Mouse (Mus musculus) liver, adult 2 months (tissue): ENCODE results near the gene Ntsr1. TPM values are rescaled to one million over a fixed set of nuclear protein-coding genes. Genes with fewer than 3 reads are reported as not detected.
A peak's percentile ranks its signal among the peaks of the same experiment; 100 is the strongest.

Experiments used
- DNase-seq: peaks from one replicate; pipeline ENCODE4 v3.0.0-alpha.2; 2011; ENCODE audit warnings: low read depth, low spot score; ENCODE audit errors: extremely low read depth
- H3K27ac ChIP-seq: fragments of 200-500 bp; replicated peaks from 2 replicates; pipeline ENCODE4 v1.5.1; 2012; ENCODE audit warnings: low read depth, mild to moderate bottlenecking, control low read depth, inconsistent platforms, low read length; ENCODE audit not compliant: insufficient read depth
- H3K27me3 ChIP-seq: fragments of 200-500 bp; 2 replicates; pipeline ENCODE4 v1.6.1; 2012; ENCODE audit warnings: mild to moderate bottlenecking, moderate library complexity, low read length, inconsistent platforms; ENCODE audit not compliant: control insufficient read depth, insufficient read depth
- H3K36me3 ChIP-seq: fragments of 200-500 bp; 2 replicates; pipeline ENCODE4 v1.6.1; 2012; ENCODE audit warnings: low read length, inconsistent platforms; ENCODE audit not compliant: control insufficient read depth, insufficient read depth
- H3K4me1 ChIP-seq: fragments of 200-500 bp; 2 replicates; pipeline ENCODE4 v1.6.1; 2011; ENCODE audit warnings: low read length; ENCODE audit not compliant: control insufficient read depth, insufficient read depth
- H3K4me3 ChIP-seq: fragments of 200-500 bp; 2 replicates; pipeline ENCODE4 v1.5.1; 2011; ENCODE audit warnings: low read depth, mild to moderate bottlenecking, control low read depth, low read length, moderate library complexity; ENCODE audit not compliant: insufficient read depth
- H3K79me2 ChIP-seq: fragments of 200-500 bp; 2 replicates; pipeline ENCODE4 v1.6.1; 2012; ENCODE audit warnings: inconsistent platforms, mild to moderate bottlenecking, low read length, moderate library complexity; ENCODE audit not compliant: control insufficient read depth, insufficient read depth
- H3K9ac ChIP-seq: fragments of 200-500 bp; 2 replicates; pipeline ENCODE4 v1.6.1; 2012; ENCODE audit warnings: low read depth, mild to moderate bottlenecking, control low read depth, inconsistent platforms, low read length
- CTCF ChIP-seq: fragments of 200-500 bp; IDR thresholded peaks from 2 replicates; pipeline ENCODE4 v1.5.1; 2011; ENCODE audit warnings: low read depth, low read length, control low read depth
- POLR2A ChIP-seq: fragments of 200-500 bp; IDR thresholded peaks from 2 replicates; pipeline ENCODE4 v1.6.1; 2011; ENCODE audit warnings: low read length, control low read depth; ENCODE audit not compliant: insufficient read depth; ENCODE audit errors: extremely low read depth
- WGBS: fragments of 180-500 bp; shearing (Covaris S2); methylation state at CpG from one replicate; pipeline ENCODE4 v1.1.7; 2018; 5-methylcytosine and 5-hydroxymethylcytosine counted together
- polyA plus RNA-seq: library from polyadenylated mRNA; depleted of rRNA; stranded (reverse); fragments of >200 nt; gene quantifications from 2 replicates; pipeline ENCODE4 v1.2.3, GENCODE M21; 2012
- total RNA-seq: library from RNA; depleted of rRNA; stranded (reverse); fragments of >200 nt; gene quantifications from 2 replicates; pipeline ENCODE4 v1.2.3, GENCODE M21; 2014

Gene Ntsr1
- total and polyA plus RNA-seq, 2 experiments = not detected

GRCm38 (mm10) chr2:180569028-180569643 lies 69.4 kb downstream of the Ntsr1 start:
- Histone ChIP-seq H3K4me1 (no peaks in the 10 kb centered on the region), H3K27me3 (no peaks in the 10 kb centered on the region), H3K9ac (no peak overlapping the region), H3K4me3 (no peak overlapping the region), H3K36me3 (no peaks in the 10 kb centered on the region), H3K27ac (no peak overlapping the region), H3K79me2 (no peaks in the 10 kb centered on the region)
- DNase-seq = peak; percentile 52
- WGBS = 12% methylated on average over 3 of the region's 3 CpGs
- TF ChIP-seq CTCF (no peak), POLR2A (no peak)

GRCm38 (mm10) chr2:180576482-180576881 lies 76.7 kb downstream of the Ntsr1 start:
- Histone ChIP-seq H3K27me3 (no peaks in the 10 kb centered on the region), H3K9ac (no peak overlapping the region), H3K36me3 (no peaks in the 10 kb centered on the region), H3K27ac (no peak overlapping the region), H3K4me1 (peaks cover 3% of the 10 kb centered on the region; the same call in 1 of the 2 replicates), H3K4me3 (no peak overlapping the region), H3K79me2 (no peaks in the 10 kb centered on the region)
- peak; percentile 85 for DNase-seq
- no peak for TF ChIP-seq CTCF
- TF ChIP-seq POLR2A = no peak
- 12% methylated on average over 4 of the region's 4 CpGs for WGBS

- Histone ChIP-seq H3K4me1 (peaks cover 11% of the 10 kb centered on the region), H3K4me3 (no peak overlapping the region), H3K36me3 (no peaks in the 10 kb centered on the region), H3K9ac (no peak overlapping the region), H3K27ac (no peak overlapping the region), H3K79me2 (peaks cover 4% of the 10 kb centered on the region; the same call in 1 of the 2 replicates), H3K27me3 (no peaks in the 10 kb centered on the region)
- TF ChIP-seq POLR2A = no peak
- TF ChIP-seq CTCF = peak; percentile 97
- WGBS = 5% methylated on average over 3 of the region's 3 CpGs
- DNase-seq = peak; percentile 54
These were observed 78.9 kb downstream of the Ntsr1 start for GRCm38 (mm10) chr2:180578686-180579085.

- no peak for DNase-seq
- Histone ChIP-seq H3K27me3 (no peaks in the 10 kb centered on the region), H3K9ac (no peak within 1 kb of the TSS), H3K27ac (no peak within 1 kb of the TSS), H3K36me3 (no peaks in the 10 kb centered on the region), H3K4me1 (peaks cover 13% of the 10 kb centered on the region), H3K4me3 (no peak within 1 kb of the TSS), H3K79me2 (peaks cover 8% of the 10 kb centered on the region; the same call in 1 of the 2 replicates)
- no peak for TF ChIP-seq CTCF
- TF ChIP-seq POLR2A = no peak
- 86% methylated on average over 3 of the region's 3 CpGs for WGBS
These were observed 81.2 kb downstream of the Ntsr1 start, which contains the start of gene Mrgbp for GRCm38 (mm10) chr2:180581002-180581401. Mrgbp (plus strand) TSS chr2:180581304.

- H3K79me2 ChIP-seq = peaks cover 8% of the 10 kb centered on the region; the same call in 1 of the 2 replicates
- TF ChIP-seq CTCF = peak; percentile 95
- TF ChIP-seq POLR2A = peak; percentile 52; the same call in 1 of the 2 replicates
- no peaks in the 10 kb centered on the region for H3K27me3 ChIP-seq
- peak overlapping the region; percentile 73 for H3K27ac ChIP-seq
- H3K4me3 ChIP-seq = peak overlapping the region; percentile 96
- H3K36me3 ChIP-seq = no peaks in the 10 kb centered on the region
- H3K4me1 ChIP-seq = peaks cover 10% of the 10 kb centered on the region
- DNase-seq = peak; percentile 75
- peak overlapping the region; percentile 98 for H3K9ac ChIP-seq
- WGBS = under 1% methylated on average over 57 of the region's 57 CpGs
These were observed 82.8 kb downstream of the Ntsr1 start for GRCm38 (mm10) chr2:180582481-180583153.
